Mouse (Mus musculus): ENCODE measurements around the gene Ahctf1.

Gene Ahctf1

DNA sequence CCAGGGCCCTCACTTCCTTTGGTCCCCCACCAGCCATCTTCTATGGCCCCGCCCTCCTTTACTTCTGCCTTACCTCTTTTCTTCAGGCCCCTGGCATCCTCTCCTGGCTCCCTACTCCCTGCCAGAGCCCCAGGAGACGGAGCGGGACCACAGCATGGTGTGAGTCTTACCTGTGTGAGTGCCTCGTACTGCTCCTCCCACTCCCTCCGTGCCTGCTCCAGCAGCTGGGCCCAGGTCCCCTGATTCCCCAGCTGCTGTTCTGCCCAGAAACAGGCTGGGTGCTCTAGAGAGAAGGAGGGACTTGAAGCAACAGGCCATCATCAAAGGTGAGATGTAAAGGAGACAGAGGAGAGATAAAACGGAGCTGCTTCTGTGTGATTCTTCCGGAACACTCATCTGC, 90.8 kb downstream of the Ahctf1 start:
- DNase-seq = no peak

DNA sequence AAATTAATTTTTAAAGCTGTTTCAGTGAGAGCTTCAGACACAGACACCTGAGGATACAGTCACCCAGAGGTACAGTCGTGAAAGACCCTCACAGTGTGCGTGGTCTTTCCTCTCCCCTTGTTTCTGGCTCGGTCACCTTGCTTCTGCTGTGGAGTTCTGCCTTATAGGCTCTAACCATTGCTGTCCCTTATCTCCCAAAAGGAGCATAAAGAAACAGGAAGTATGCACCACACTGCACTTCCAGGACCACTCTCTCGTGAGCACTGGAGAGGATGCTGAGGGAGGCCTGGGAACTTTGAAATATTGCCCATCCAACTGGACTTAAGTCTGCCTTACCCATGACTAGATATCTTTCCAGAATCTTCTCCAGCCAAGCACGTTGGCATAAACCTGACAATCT, 92.7 kb downstream of the Ahctf1 start:
- no peak for DNase-seq

DNA sequence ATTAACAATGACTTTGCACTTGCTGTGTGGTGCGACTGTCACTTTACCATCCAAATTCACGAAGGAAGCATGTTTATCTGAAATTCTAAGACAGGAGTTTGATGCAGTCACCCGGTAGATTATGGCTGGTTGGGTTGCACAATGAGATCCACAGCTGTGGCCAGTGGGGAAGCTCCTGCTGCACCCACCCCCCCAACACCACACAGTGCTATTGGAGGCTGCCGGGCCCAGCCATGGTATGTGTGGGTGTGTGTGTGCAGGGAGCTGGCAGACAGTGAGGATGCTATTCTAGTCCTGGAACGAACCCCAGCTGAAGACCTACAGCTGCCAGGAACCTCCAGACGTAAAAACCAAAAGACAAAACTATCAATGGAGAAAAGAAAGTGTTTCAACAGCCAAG, 94.1 kb downstream of the Ahctf1 start:
- DNase-seq = no peak

DNA sequence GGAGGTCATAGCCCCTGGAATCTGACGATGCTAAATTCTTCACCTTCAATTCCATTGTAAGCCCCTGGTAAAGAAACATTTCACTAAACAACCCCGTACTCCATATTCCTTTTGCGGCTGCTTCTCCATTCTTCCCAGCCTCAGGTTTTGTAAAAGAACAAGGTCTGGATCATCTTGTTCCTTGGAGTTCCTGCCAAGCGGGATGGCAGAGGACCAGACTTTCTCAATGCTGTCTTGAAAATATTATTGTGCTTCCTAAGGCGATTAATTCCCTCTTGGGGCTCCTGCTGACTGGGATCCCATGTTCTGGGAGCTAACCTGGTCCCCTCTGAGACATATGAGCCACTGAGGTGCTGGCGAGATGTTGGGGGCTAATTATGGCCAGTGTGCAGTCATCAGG, 98.3 kb downstream of the Ahctf1 start:
- no peak for DNase-seq

DNA sequence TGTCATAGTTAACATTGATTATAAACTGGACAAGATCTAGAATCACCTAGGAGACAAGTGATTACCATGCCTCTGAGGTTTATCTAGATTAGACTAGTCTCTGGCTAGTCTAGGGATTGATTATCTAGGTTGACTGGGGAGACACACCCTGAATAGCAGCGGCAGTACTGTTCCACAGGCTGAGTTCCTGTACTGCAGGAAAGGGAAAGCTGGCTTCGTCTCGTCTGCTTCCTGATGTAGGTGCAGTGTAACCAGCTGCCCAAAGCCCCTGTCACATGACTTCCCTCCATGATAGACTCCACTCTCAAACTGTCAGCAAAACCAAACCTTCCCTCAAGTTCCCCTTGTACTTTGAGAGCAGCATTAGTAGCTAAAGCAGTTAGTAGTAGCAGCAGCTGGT, 99.3 kb downstream of the Ahctf1 start:
- no peak for DNase-seq

All from kidney, postnatal 25 days (tissue).